Mouse (Mus musculus) lung, adult 2 months (tissue): ENCODE data around the gene Gal3st1.

Experiments used
- CTCF ChIP-seq: fragments of 200-500 bp; IDR thresholded peaks from 2 replicates; pipeline ENCODE4 v1.5.1; 2011; ENCODE audit warnings: mild to moderate bottlenecking, low read length, control low read depth; ENCODE audit not compliant: insufficient read depth
- POLR2A ChIP-seq: fragments of 200-500 bp; IDR thresholded peaks from 2 replicates; pipeline ENCODE4 v1.6.1; 2011; ENCODE audit warnings: low read depth, mild to moderate bottlenecking, control low read depth, low read length, borderline replicate concordance; ENCODE audit errors: extremely low read depth

DNA sequence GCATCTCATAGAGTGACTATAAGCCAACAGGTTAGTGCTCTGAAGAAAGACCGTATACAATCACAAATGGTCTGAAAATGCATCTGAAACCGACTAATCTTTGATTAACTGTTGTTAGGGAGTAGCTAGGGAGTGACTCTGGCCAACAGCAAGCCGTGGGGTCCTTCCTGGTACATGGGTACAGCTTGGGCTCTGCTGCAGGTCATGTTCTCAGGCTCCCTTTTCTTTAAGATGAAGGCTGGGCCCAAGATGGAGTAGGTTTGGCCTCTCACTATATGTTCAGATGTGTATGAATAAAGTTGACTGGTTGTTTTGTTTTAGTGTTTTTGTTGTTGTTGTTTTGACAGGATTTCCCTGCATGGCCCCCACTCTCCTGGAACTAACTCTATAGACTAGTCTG, 21.7 kb upstream of the Gal3st1 start:
- no peak for TF ChIP-seq CTCF
- no peak for TF ChIP-seq POLR2A
